Mouse (Mus musculus): ENCODE results near the gene Lrrc8c. TPM values are rescaled to one million over a fixed set of nuclear protein-coding genes. Genes with fewer than 3 reads are reported as not detected.

The Lrrc8c gene
- polyA plus RNA-seq, 1 experiment from 2014 or later: 21.4 TPM

DNA sequence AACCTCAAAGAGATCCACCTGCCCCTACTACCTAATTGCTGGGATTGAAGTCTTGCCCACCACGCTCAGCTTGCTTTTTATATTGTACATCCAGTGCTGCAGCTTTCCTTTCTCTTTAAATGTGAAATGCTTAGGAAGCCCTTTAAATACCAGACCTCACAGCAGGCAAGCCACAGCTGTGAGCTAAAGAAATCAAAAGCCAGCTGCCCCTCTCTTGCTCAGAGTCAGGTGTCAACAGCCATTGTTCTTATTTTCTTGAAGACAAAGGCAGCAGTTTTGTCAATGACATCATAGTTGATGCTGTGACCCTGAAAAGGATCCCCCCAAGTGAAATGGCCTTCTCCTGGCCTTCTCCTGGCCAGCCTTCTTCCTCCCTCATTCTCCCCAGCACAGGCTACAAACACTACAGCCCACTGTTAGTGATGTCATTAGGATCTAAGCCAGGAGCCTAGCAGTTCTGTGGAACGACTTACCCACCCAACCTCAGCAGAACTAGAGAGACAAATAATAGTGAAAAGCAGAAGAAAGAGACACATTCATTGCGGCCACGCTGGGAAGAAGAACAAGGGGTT lies 20.7 kb upstream of the Lrrc8c start:
- Histone ChIP-seq H3K4me1 (ENCODE audit: control insufficient read depth, insufficient read depth, low read length) (0 out of 2 replicates have a peak, but pooled peaks cover 4% of the 10 kb centered on the region), H3K27ac (ENCODE audit: low read length) (no peak overlapping the region), H3K27me3 (ENCODE audit: control insufficient read depth, insufficient read depth, low read length) (no peaks in the 10 kb centered on the region), H3K4me2 (replicated peaks; ENCODE audit: low read depth, low read length) (no peak overlapping the region), H3K36me3 (ENCODE audit: control insufficient read depth, insufficient read depth, low read length) (no peaks in the 10 kb centered on the region), H3K9ac (replicated peaks; ENCODE audit: low read depth, low read length) (no peak overlapping the region), H3K4me3 (ENCODE audit: low read depth, low read length) (no peak overlapping the region), H3K9me3 (ENCODE audit: control insufficient read depth, low read depth, low read length) (no peaks in the 10 kb centered on the region)
- 57% methylated on average over 4 of the region's 4 CpGs for WGBS
- no peak for ATAC-seq (ENCODE audit: insufficient number of reproducible peaks, insufficient read depth, low FRiP score, low read depth)

DNA sequence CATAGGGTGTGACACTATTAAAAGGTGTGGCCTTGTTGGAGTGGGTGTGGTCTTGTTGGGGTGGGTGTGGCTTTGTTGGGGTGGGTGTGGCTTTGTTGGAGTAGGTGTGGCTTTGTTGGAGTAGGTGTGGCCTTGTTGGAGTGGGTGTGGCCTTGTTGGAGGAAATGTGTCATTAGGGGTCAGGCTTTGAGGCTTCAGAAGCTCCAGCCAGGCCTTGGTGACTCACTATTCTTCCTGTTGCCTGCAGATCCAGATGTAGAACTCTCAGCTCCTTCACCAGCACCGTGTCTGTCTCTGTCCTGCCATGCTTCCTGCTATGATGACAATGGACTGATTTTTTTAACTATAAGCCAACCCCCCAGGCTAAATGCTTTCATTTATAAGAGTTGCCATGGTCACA lies 19.8 kb upstream of the Lrrc8c start:
- 79% methylated on average over 1 of the region's 1 CpGs for WGBS
- H3K36me3 ChIP-seq (ENCODE audit: control insufficient read depth, insufficient read depth, low read length): no peaks in the 10 kb centered on the region

DNA sequence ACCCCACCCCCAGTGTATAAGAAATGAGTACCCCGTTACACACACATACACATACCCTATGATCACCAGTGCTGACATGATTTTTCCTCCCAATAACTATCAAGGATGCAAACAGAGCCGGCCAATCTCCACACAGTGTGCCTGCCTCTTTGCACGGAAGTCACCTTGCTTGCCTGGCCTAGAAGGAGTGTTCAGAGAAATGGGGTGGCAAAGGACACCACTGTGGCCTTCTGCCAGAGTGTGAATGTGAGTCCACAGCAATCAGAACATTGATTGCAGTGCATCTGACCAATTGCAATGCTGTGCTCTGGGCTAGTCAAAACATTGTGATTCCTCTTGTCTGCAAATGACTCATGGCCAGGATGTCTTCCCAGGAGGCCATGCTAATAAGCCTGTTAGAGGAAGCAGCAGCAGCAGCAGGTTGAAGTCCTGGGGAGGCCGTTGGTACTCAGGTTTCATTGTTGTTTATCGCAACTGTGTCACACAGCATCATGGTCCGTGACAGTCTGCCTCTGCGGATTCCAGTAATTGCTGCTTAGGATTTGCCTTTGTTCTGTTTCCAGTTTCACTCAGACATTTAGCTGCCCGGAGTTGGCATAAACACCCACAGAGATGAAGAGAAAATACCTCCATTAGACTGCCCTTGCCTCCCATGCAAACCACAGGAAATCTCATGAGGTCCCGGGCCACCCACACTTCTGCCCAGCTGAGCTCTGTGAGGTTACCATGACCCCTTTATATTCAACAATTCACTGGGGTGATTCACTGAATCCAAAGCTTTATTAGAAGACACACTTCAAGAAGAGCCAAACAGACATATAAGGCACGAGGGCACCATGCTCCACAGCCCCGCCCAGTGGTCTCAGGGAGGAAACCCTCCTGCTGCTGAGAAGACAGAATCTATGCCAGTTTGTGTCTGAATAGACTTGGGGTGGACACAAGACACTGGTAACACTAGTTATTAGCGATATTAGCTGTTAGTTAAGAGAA lies 18.8 kb upstream of the Lrrc8c start:
- H3K4me1 ChIP-seq (ENCODE audit: control insufficient read depth, insufficient read depth, low read length): 0 out of 2 replicates have a peak, but pooled peaks cover 3% of the 10 kb centered on the region
- no peaks in the 10 kb centered on the region for H3K27me3 ChIP-seq (ENCODE audit: control insufficient read depth, insufficient read depth, low read length)
- no peaks in the 10 kb centered on the region for H3K9me3 ChIP-seq (ENCODE audit: control insufficient read depth, low read depth, low read length)
- no peak overlapping the region for H3K4me2 ChIP-seq (replicated peaks; ENCODE audit: low read depth, low read length)
- no peak overlapping the region for H3K27ac ChIP-seq (ENCODE audit: low read length)
- ATAC-seq (ENCODE audit: insufficient number of reproducible peaks, insufficient read depth, low FRiP score, low read depth): no peak
- H3K36me3 ChIP-seq (ENCODE audit: control insufficient read depth, insufficient read depth, low read length): no peaks in the 10 kb centered on the region
- H3K9ac ChIP-seq (replicated peaks; ENCODE audit: low read depth, low read length): no peak overlapping the region
- H3K4me3 ChIP-seq (ENCODE audit: low read depth, low read length): no peak overlapping the region
- WGBS: 53% methylated on average over 12 of the region's 12 CpGs

More for the DNA sequence above, 19.8 kb upstream of the Lrrc8c start:
- Histone ChIP-seq H3K27me3 (ENCODE audit: control insufficient read depth, insufficient read depth, low read length) (no peaks in the 10 kb centered on the region), H3K27ac (ENCODE audit: low read length) (no peak overlapping the region), H3K4me3 (ENCODE audit: low read depth, low read length) (no peak overlapping the region), H3K9ac (replicated peaks; ENCODE audit: low read depth, low read length) (no peak overlapping the region), H3K9me3 (ENCODE audit: control insufficient read depth, low read depth, low read length) (no peaks in the 10 kb centered on the region), H3K4me2 (replicated peaks; ENCODE audit: low read depth, low read length) (no peak overlapping the region), H3K4me1 (ENCODE audit: control insufficient read depth, insufficient read depth, low read length) (0 out of 2 replicates have a peak, but pooled peaks cover 4% of the 10 kb centered on the region)
- no peak for ATAC-seq (ENCODE audit: insufficient number of reproducible peaks, insufficient read depth, low FRiP score, low read depth)

DNA sequence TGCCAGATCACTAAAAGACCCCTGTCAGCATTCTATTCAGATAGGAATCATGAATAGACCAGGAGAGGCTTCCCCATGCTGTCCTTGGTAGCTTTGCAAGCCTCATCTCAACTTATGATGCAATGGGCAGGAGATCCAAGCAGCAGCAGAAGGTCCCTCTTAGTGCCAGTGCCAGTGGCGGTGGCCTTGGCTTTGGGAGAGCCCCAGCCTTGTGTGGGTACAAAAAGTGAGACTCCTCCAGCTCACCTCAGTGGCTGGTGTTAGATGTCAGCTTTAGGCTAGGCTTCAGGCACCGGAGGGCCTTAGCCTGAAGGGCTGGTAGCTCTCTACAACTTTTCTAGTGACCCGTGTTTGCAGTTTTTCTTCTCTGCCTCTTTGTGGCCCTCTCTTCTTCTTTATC lies 18.1 kb upstream of the Lrrc8c start:
- Histone ChIP-seq H3K4me2 (replicated peaks; ENCODE audit: low read depth, low read length) (no peak overlapping the region), H3K36me3 (ENCODE audit: control insufficient read depth, insufficient read depth, low read length) (no peaks in the 10 kb centered on the region), H3K27ac (ENCODE audit: low read length) (no peak overlapping the region), H3K9me3 (ENCODE audit: control insufficient read depth, low read depth, low read length) (no peaks in the 10 kb centered on the region), H3K4me1 (ENCODE audit: control insufficient read depth, insufficient read depth, low read length) (no peaks in the 10 kb centered on the region), H3K27me3 (ENCODE audit: control insufficient read depth, insufficient read depth, low read length) (no peaks in the 10 kb centered on the region), H3K4me3 (ENCODE audit: low read depth, low read length) (no peak overlapping the region), H3K9ac (replicated peaks; ENCODE audit: low read depth, low read length) (no peak overlapping the region)
- WGBS: 86% methylated on average over 3 of the region's 3 CpGs
- ATAC-seq (ENCODE audit: insufficient number of reproducible peaks, insufficient read depth, low FRiP score, low read depth): no peak

DNA sequence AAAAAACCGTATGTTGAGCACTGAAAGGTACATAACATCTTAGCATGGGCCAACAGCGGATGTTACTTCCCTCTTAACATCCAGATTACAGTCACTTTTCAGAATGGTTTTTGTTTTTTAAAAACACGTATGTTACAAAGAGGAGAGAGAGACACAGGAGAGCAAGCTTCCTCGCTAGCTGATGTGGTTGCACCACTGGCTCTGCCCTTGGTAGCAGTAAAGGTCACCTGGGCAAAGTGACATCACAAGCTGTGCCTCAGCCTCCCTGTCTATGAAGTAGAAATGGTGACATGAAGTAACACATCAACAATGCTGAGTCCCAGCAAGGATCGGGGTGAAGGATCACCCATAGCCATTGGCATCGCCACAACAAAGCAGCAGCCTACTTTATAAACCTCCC lies 10.4 kb upstream of the Lrrc8c start:
- WGBS: 96% methylated on average over 6 of the region's 6 CpGs

DNA sequence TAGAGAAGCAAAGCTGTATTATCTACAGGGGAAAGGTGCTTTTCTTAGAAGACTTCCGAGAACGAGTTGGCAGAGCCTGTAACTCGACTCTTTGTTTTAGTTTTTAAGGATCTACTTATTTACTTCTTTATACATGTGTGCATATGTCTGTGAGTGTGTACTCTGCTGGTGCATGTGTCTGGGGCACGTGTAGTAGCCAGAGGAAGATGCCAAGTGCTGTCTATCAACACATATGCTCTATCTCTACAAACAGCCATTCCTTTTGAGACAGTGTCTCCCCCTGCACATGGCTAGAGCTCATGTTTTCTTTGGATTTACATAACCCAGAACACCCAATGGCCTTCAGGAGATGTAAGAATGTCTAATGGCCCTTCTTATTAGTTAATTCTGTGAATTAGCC lies 6.9 kb upstream of the Lrrc8c start:
- no peaks in the 10 kb centered on the region for H3K4me1 ChIP-seq (ENCODE audit: control insufficient read depth, insufficient read depth, low read length)
- no peak overlapping the region for H3K4me3 ChIP-seq (ENCODE audit: low read depth, low read length)
- no peaks in the 10 kb centered on the region for H3K36me3 ChIP-seq (ENCODE audit: control insufficient read depth, insufficient read depth, low read length)
- H3K9ac ChIP-seq (replicated peaks; ENCODE audit: low read depth, low read length): no peak overlapping the region
- H3K27me3 ChIP-seq (ENCODE audit: control insufficient read depth, insufficient read depth, low read length): no peaks in the 10 kb centered on the region
- H3K27ac ChIP-seq (ENCODE audit: low read length): no peak overlapping the region
- 38% methylated on average over 4 of the region's 4 CpGs for WGBS
- ATAC-seq (ENCODE audit: insufficient number of reproducible peaks, insufficient read depth, low FRiP score, low read depth): no peak
- no peaks in the 10 kb centered on the region for H3K9me3 ChIP-seq (ENCODE audit: control insufficient read depth, low read depth, low read length)
- no peak overlapping the region for H3K4me2 ChIP-seq (replicated peaks; ENCODE audit: low read depth, low read length)

More for the DNA sequence above, 10.4 kb upstream of the Lrrc8c start:
- no peak for ATAC-seq (ENCODE audit: insufficient number of reproducible peaks, insufficient read depth, low FRiP score, low read depth)
- no peak overlapping the region for H3K27ac ChIP-seq (ENCODE audit: low read length)
- no peak overlapping the region for H3K4me2 ChIP-seq (replicated peaks; ENCODE audit: low read depth, low read length)
- no peak overlapping the region for H3K4me3 ChIP-seq (ENCODE audit: low read depth, low read length)
- no peaks in the 10 kb centered on the region for H3K27me3 ChIP-seq (ENCODE audit: control insufficient read depth, insufficient read depth, low read length)
- H3K9ac ChIP-seq (replicated peaks; ENCODE audit: low read depth, low read length): no peak overlapping the region
- no peaks in the 10 kb centered on the region for H3K36me3 ChIP-seq (ENCODE audit: control insufficient read depth, insufficient read depth, low read length)
- no peaks in the 10 kb centered on the region for H3K9me3 ChIP-seq (ENCODE audit: control insufficient read depth, low read depth, low read length)
- no peaks in the 10 kb centered on the region for H3K4me1 ChIP-seq (ENCODE audit: control insufficient read depth, insufficient read depth, low read length)

DNA sequence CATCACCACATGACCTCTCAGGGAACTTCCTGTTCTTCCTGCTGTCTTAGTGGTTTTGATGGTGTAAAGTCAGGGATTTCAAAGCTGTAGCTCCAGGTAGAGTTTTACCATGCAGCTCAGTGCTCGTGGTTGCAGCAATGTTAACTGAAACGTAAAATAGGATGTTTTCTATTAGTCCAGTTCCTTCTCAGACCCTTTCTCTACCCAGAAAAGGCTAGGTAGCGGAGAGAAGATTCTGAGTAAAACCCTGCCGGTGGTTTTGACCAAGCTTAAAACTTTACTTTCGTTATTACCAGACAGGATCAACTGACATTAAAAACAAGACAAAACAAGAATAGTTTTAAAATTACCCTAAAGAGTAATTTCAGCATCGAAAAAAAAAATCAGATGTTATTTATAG lies 3.7 kb upstream of the Lrrc8c start:
- Histone ChIP-seq H3K27ac (ENCODE audit: low read length) (no peak overlapping the region), H3K4me2 (replicated peaks; ENCODE audit: low read depth, low read length) (no peak overlapping the region), H3K9me3 (ENCODE audit: control insufficient read depth, low read depth, low read length) (no peaks in the 10 kb centered on the region), H3K4me3 (ENCODE audit: low read depth, low read length) (no peak overlapping the region), H3K36me3 (ENCODE audit: control insufficient read depth, insufficient read depth, low read length) (no peaks in the 10 kb centered on the region), H3K4me1 (ENCODE audit: control insufficient read depth, insufficient read depth, low read length) (peaks cover 12% of the 10 kb centered on the region; the same call in 1 of the 2 replicates), H3K9ac (replicated peaks; ENCODE audit: low read depth, low read length) (no peak overlapping the region), H3K27me3 (ENCODE audit: control insufficient read depth, insufficient read depth, low read length) (no peaks in the 10 kb centered on the region)
- ATAC-seq (ENCODE audit: insufficient number of reproducible peaks, insufficient read depth, low FRiP score, low read depth): no peak
- whole genome bisulfite sequencing: 72% methylated on average over 6 of the region's 6 CpGs

DNA sequence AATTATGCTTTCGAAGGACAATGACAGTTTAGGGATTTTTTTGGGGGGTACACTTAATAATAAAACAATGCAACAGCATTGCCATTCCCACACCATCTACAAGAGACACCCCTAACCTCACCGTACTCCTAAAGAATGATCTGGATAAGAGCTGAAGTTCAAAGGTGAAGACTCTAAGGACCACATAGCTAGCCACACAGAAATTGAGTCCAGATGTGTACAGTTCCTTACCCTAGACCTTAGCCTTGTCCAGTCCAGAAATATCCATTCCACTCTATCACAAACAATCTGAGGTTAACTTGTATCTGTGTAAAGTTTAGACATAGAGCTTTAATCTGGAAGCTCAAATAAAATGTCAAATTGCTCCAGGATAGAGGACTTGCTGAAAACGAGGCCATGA lies 2.9 kb upstream of the Lrrc8c start:
- Histone ChIP-seq H3K4me3 (ENCODE audit: low read depth, low read length) (no peak overlapping the region), H3K27me3 (ENCODE audit: control insufficient read depth, insufficient read depth, low read length) (no peaks in the 10 kb centered on the region)
- ATAC-seq (ENCODE audit: insufficient number of reproducible peaks, insufficient read depth, low FRiP score, low read depth): no peak

More for the DNA sequence above, 2.9 kb upstream of the Lrrc8c start:
- 45% methylated on average over 3 of the region's 3 CpGs for WGBS
- H3K36me3 ChIP-seq (ENCODE audit: control insufficient read depth, insufficient read depth, low read length): no peaks in the 10 kb centered on the region
- H3K4me1 ChIP-seq (ENCODE audit: control insufficient read depth, insufficient read depth, low read length): peaks cover 14% of the 10 kb centered on the region; the same call in 1 of the 2 replicates
- no peaks in the 10 kb centered on the region for H3K9me3 ChIP-seq (ENCODE audit: control insufficient read depth, low read depth, low read length)
- no peak overlapping the region for H3K9ac ChIP-seq (replicated peaks; ENCODE audit: low read depth, low read length)
- no peak overlapping the region for H3K27ac ChIP-seq (ENCODE audit: low read length)
- H3K4me2 ChIP-seq (replicated peaks; ENCODE audit: low read depth, low read length): no peak overlapping the region
